25 mouse cellular contexts compared by ENCODE assay signal in the genomic region with DNA sequence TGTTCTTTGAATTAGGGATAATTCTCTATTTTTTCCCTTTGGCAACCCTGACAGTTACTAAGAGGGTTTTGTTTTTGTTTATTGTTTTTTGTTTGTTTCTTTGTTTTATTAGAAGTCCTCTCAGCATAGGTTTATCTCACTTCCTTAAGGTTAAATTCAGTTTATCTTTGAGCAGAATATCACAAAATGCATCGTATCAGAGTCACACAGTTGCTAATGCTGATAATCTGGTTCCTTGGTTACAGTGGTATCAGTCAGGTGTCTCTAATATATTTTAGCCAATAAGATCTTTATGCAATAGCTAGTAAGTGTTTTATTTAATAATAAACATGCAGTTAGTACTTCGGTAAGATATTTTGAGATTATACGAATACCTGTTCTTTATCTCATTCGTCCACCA. TPM values are rescaled to one million over a fixed set of nuclear protein-coding genes. Genes with fewer than 3 reads are reported as not detected.
DNase-seq lines count a peak whose midpoint lies in the region; ATAC-seq and TF ChIP-seq lines count a peak whose summit lies in the region.
"Had no signal": no experiment of that assay in that cellular context is flagged by ENCODE, and none has a peak within 500 bp of the region (broad histone marks: within the 10 kb centered on the region; RNA-seq: fewer than 3 reads in every experiment).

No protein-coding gene starts in this region.

- no peak overlapping the region for H3K4me2 ChIP-seq in midbrain, embryonic 11.5 days
- no peak overlapping the region for H3K4me2 ChIP-seq in midbrain, postnatal 0 days (ENCODE audit: low read depth, low read length, poor library complexity, severe bottlenecking)

- no peak for TF ChIP-seq RAD21 in MEL (IDR thresholded peaks at IDR 0.05; ENCODE audit: low read depth, low read length)

- H3K36me3 ChIP-seq in midbrain, embryonic 11.5 days (ENCODE audit: control insufficient read depth, insufficient read depth, low read length): no peaks in the 10 kb centered on the region
- no peaks in the 10 kb centered on the region for H3K36me3 ChIP-seq in midbrain, postnatal 0 days (ENCODE audit: insufficient read depth, low read length)
- peaks cover 13 to 23% of the 10 kb centered on the region in 2 experiments for H3K36me3 ChIP-seq in MEL (ENCODE audit: control insufficient read depth in 1 of 2, insufficient read depth in 2 of 2, low read length in 2 of 2)

- H3K27ac ChIP-seq in midbrain, embryonic 11.5 days (ENCODE audit: low read depth, low read length): no peak overlapping the region
- H3K27ac ChIP-seq in midbrain, postnatal 0 days (ENCODE audit: low read depth, low read length): no peak overlapping the region
- no peak overlapping the region for H3K27ac ChIP-seq in MEL (ENCODE audit: control insufficient read depth, low read depth, low read length)

- 96% methylated on average over 4 of the region's 4 CpGs for WGBS in midbrain, embryonic 11.5 days
- WGBS in midbrain, postnatal 0 days: 94% methylated on average over 4 of the region's 4 CpGs

- peaks cover 43% of the 10 kb centered on the region for H3K79me2 ChIP-seq in MEL (ENCODE audit: control insufficient read depth, insufficient read depth, low read length, poor library complexity)

- H3K9ac ChIP-seq in midbrain, embryonic 11.5 days (ENCODE audit: low read length): no peak overlapping the region
- H3K9ac ChIP-seq in midbrain, postnatal 0 days (replicated peaks; ENCODE audit: low read length, poor library complexity, severe bottlenecking): no peak overlapping the region
- no peak overlapping the region for H3K9ac ChIP-seq in MEL (ENCODE audit: control insufficient read depth, low read depth, low read length, poor library complexity, severe bottlenecking)

- H3K4me1 ChIP-seq in midbrain, embryonic 11.5 days (ENCODE audit: control insufficient read depth, insufficient read depth, low read length): no peaks in the 10 kb centered on the region
- no peaks in the 10 kb centered on the region; the same call in 1 of the 2 replicates for H3K4me1 ChIP-seq in midbrain, postnatal 0 days (ENCODE audit: insufficient read depth, low read length)
- H3K4me1 ChIP-seq in MEL (ENCODE audit: control insufficient read depth in 1 of 2, insufficient read depth in 2 of 2, low read length in 2 of 2): peaks cover 0 to 3% of the 10 kb centered on the region in 2 experiments; a peak in 2 of 4 replicates

- peak; percentile 44 for DNase-seq in midbrain, embryonic 11.5 days (ENCODE audit: low spot score, missing footprints)
- DNase-seq in midbrain, postnatal 0 days (ENCODE audit: low spot score): no peak
- no peak for DNase-seq in MEL (ENCODE audit: low read depth, low spot score)
- no peak for DNase-seq in gastrocnemius, postnatal 25 days
- DNase-seq: adrenal gland, adult 2 months; adrenal gland, adult 8-10 months; adrenal gland, postnatal 10 days; adrenal gland, postnatal 14 days; adrenal gland, postnatal 25 days; adrenal gland, postnatal 36 days; B cell, adult 2 months; cerebellum, adult 11 months; cerebellum, adult 11-12 months; cerebellum, adult 18-20 months; cerebellum, adult 2 months had no signal

- no peaks in the 10 kb centered on the region for H3K9me3 ChIP-seq in midbrain, embryonic 11.5 days (ENCODE audit: control insufficient read depth, low read length)
- H3K9me3 ChIP-seq in midbrain, postnatal 0 days (ENCODE audit: low read length): no peaks in the 10 kb centered on the region
- no peaks in the 10 kb centered on the region for H3K9me3 ChIP-seq in MEL (replicated peaks; ENCODE audit: insufficient read depth, low read length)
- H3K9me3 ChIP-seq: G1E had no signal

- H3K4me3 ChIP-seq in midbrain, embryonic 11.5 days (ENCODE audit: low read depth, low read length): no peak overlapping the region
- no peak overlapping the region for H3K4me3 ChIP-seq in midbrain, postnatal 0 days (ENCODE audit: low read depth, low read length)
- H3K4me3 ChIP-seq in MEL (ENCODE audit: control insufficient read depth in 1 of 2, insufficient read depth in 1 of 2, low read depth in 2 of 2, low read length in 2 of 2): no peak overlapping the region

- ATAC-seq in midbrain, embryonic 11.5 days (ENCODE audit: low FRiP score): no peak
- no peak for ATAC-seq in midbrain, postnatal 0 days (ENCODE audit: low FRiP score)
- ATAC-seq: activated CD4-positive, CD25-positive, alpha-beta regulatory T cell, adult 4 months; CD4-positive, CD25-positive, alpha-beta regulatory T cell, adult 4 months; Patski had no signal

- TF ChIP-seq EP300 in MEL (IDR thresholded peaks at IDR 0.05; ENCODE audit: low read depth in 1 of 2, low read length in 2 of 2): peak; percentile 30 to 56; a peak in 2 of 4 replicates

- no peak for TF ChIP-seq POLR2A in MEL (IDR thresholded peaks at IDR 0.05; ENCODE audit: control insufficient read depth in 1 of 2, insufficient read depth in 1 of 2, low read depth in 1 of 2, low read length in 2 of 2, poor library complexity in 1 of 2)

- no peak for TF ChIP-seq CTCF in midbrain, postnatal 0 days (IDR thresholded peaks at IDR 0.05)
- TF ChIP-seq CTCF in MEL (IDR thresholded peaks at IDR 0.05 in 2 of 3, conservative IDR thresholded peaks at IDR 0.05 in 1 of 3; ENCODE audit: control insufficient read depth in 1 of 3, insufficient read depth in 1 of 3, low read depth in 2 of 3, low read length in 3 of 3, poor library complexity in 1 of 3, severe bottlenecking in 1 of 3): no peak

- no peaks in the 10 kb centered on the region for H3K27me3 ChIP-seq in midbrain, embryonic 11.5 days (ENCODE audit: control insufficient read depth, insufficient read depth, low read length)
- H3K27me3 ChIP-seq in midbrain, postnatal 0 days (ENCODE audit: insufficient read depth, low read length): no peaks in the 10 kb centered on the region
- H3K27me3 ChIP-seq in MEL (ENCODE audit: control insufficient read depth in 1 of 2, insufficient read depth in 2 of 2, low read length in 2 of 2): no peaks in the 10 kb centered on the region
- H3K27me3 ChIP-seq: CH12.LX, Patski had no signal

TF ChIP-seq in MEL, 35 proteins besides CTCF, POLR2A, EP300 and RAD21:
- no peak for TF ChIP-seq USF2 (IDR thresholded peaks at IDR 0.05; ENCODE audit: borderline replicate concordance in 1 of 2, insufficient read depth in 1 of 2, low read depth in 1 of 2, low read length in 2 of 2)
- TF ChIP-seq POLR2AphosphoS2 (IDR thresholded peaks at IDR 0.05; ENCODE audit: low read length): no peak
- TF ChIP-seq HCFC1 (IDR thresholded peaks at IDR 0.05; ENCODE audit: low read depth, low read length): no peak
- no peak for TF ChIP-seq MYB (IDR thresholded peaks at IDR 0.05; ENCODE audit: low read depth, low read length)
- no peak for TF ChIP-seq MAFK (IDR thresholded peaks at IDR 0.05; ENCODE audit: borderline replicate concordance, low read depth, low read length)
- no peak for TF ChIP-seq CHD1 (IDR thresholded peaks at IDR 0.05; ENCODE audit: low read depth, low read length)
- peak; percentile 78 for TF ChIP-seq TCF12 (IDR thresholded peaks at IDR 0.05; ENCODE audit: low read depth, low read length)
- no peak for TF ChIP-seq MAX (IDR thresholded peaks at IDR 0.05; ENCODE audit: low read length)
- TF ChIP-seq E2F4 (IDR thresholded peaks at IDR 0.05; ENCODE audit: borderline replicate concordance, low read depth, low read length): no peak
- no peak for TF ChIP-seq UBTF (IDR thresholded peaks at IDR 0.05; ENCODE audit: borderline replicate concordance, insufficient read depth, low read depth, low read length)
- TF ChIP-seq POLR2AphosphoS5 (IDR thresholded peaks at IDR 0.05; ENCODE audit: borderline replicate concordance, low read depth, low read length): no peak
- TF ChIP-seq GATA1 (IDR thresholded peaks at IDR 0.05; ENCODE audit: low read depth, low read length): peak; percentile 48
- TF ChIP-seq NELFE (IDR thresholded peaks at IDR 0.05; ENCODE audit: low read depth, low read length): no peak
- TF ChIP-seq ZMIZ1 (IDR thresholded peaks at IDR 0.05; ENCODE audit: low read depth, low read length): no peak
- TF ChIP-seq USF1 (IDR thresholded peaks at IDR 0.05; ENCODE audit: low read depth, low read length): peak; percentile 13; the same call in 1 of the 2 replicates
- no peak for TF ChIP-seq CHD2 (IDR thresholded peaks at IDR 0.05; ENCODE audit: low read length)

RNA-seq across cellular contexts. Expression of a gene that starts 28.2 kb away (rescaled TPM):
- 80.0 and 88.9 TPM in 2 replicates for polyA plus RNA-seq in midbrain, embryonic 11.5 days (2014; fragmentation: Nextera tagmentation; extraction: Ambion mirVana)
- total RNA-seq in midbrain, postnatal 0 days (2014; rRNA removed): 81.1 and 89.5 TPM in 2 replicates
- 70.6 and 73.3 TPM in 2 replicates for polyA plus RNA-seq in midbrain, postnatal 0 days (2015; fragmentation: Nextera tagmentation; extraction: Ambion mirVana)
- total RNA-seq in MEL (2012; rRNA removed): 192 and 217 TPM in 2 replicates
- polyA plus RNA-seq in MEL (2012; ENCODE audit: insufficient read depth in 1 of 2, insufficient read length in 2 of 2, low read depth in 1 of 2, low replicate concordance in 2 of 2, missing spikeins in 1 of 2): 100 to 1,000 TPM in 1 of 2 experiments, not detected in 1; 280 TPM
- total RNA-seq in gastrocnemius, postnatal 25 days (2021): 10 to 100 TPM; 35.4 to 40.7 TPM

RNA-seq across cellular contexts. Expression of a gene that starts 54.0 kb away (rescaled TPM):
- not detected in 2 replicates for polyA plus RNA-seq in midbrain, embryonic 11.5 days (2014; fragmentation: Nextera tagmentation; extraction: Ambion mirVana)
- not detected in 2 replicates for total RNA-seq in midbrain, postnatal 0 days (2014; rRNA removed)
- 0.37 TPM in 1 of 2 replicates, not detected in the other for polyA plus RNA-seq in midbrain, postnatal 0 days (2015; fragmentation: Nextera tagmentation; extraction: Ambion mirVana)
- not detected in 2 replicates for total RNA-seq in MEL (2012; rRNA removed)
- not detected for polyA plus RNA-seq in MEL (2012; ENCODE audit: insufficient read depth in 1 of 2, insufficient read length in 2 of 2, low read depth in 1 of 2, low replicate concordance in 2 of 2, missing spikeins in 1 of 2)
- total RNA-seq in gastrocnemius, postnatal 25 days (2021): not detected
- total RNA-seq: adrenal gland, adult 18-20 months; adrenal gland, adult 2 months; adrenal gland, adult 8-10 months; adrenal gland, postnatal 10 days; adrenal gland, postnatal 14 days; adrenal gland, postnatal 25 days; adrenal gland, postnatal 36 days; adrenal gland, postnatal 4 days; CH12.LX; ES-E14; G1E had no signal
- polyA plus RNA-seq: activated CD4-positive, CD25-positive, alpha-beta regulatory T cell, adult 4 months; adrenal gland, adult 2 months; brain, embryonic 14.5 days; C2C12; CD4-positive, CD25-positive, alpha-beta regulatory T cell, adult 4 months; cerebellum, adult 2 months; G1E; Patski had no signal
